Mouse (Mus musculus) MN1 (cell line): ENCODE measurements around the gene Lhcgr.
"Not testable (repeated sequence)": the region's sequence is repeated elsewhere in the genome, so short reads cannot be mapped to it uniquely, and the experiment has no call there.

Experiments used
- DNase-seq: peaks from one replicate; pipeline ENCODE4 v3.0.0-alpha.2; 2016; ENCODE audit warnings: low spot score

Gene Lhcgr

GRCm38 (mm10) chr17:88791440-88792152, at the start of gene Lhcgr:
Lhcgr (minus strand) TSS chr17:88791990.
- DNase-seq: no peak

GRCm38 (mm10) chr17:88817601-88818000, 25.8 kb upstream of the Lhcgr start:
- DNase-seq: no peak

GRCm38 (mm10) chr17:88812943-88813342, 21.2 kb upstream of the Lhcgr start:
- DNase-seq: not testable (repeated sequence)

GRCm38 (mm10) chr17:88810807-88811206, 19.0 kb upstream of the Lhcgr start:
- DNase-seq: no peak

- DNase-seq: no peak
Observed at GRCm38 (mm10) chr17:88806421-88806820, 14.6 kb upstream of the Lhcgr start.

GRCm38 (mm10) chr17:88803441-88803840, 11.7 kb upstream of the Lhcgr start:
- no peak for DNase-seq

- no peak for DNase-seq
Observed at GRCm38 (mm10) chr17:88790680-88791079, 1.1 kb downstream of the Lhcgr start.

- no peak for DNase-seq
Observed at GRCm38 (mm10) chr17:88788392-88788791, 3.4 kb downstream of the Lhcgr start.

- no peak for DNase-seq
Observed at GRCm38 (mm10) chr17:88786881-88787280, 4.9 kb downstream of the Lhcgr start.

GRCm38 (mm10) chr17:88786385-88786784, 5.4 kb downstream of the Lhcgr start:
- DNase-seq: no peak

- DNase-seq: no peak
Observed at GRCm38 (mm10) chr17:88779148-88779547, 12.6 kb downstream of the Lhcgr start.

GRCm38 (mm10) chr17:88774103-88774526, 17.7 kb downstream of the Lhcgr start:
- DNase-seq: no peak

GRCm38 (mm10) chr17:88770081-88770480, 21.7 kb downstream of the Lhcgr start:
- DNase-seq: no peak

GRCm38 (mm10) chr17:88769283-88769859, 22.4 kb downstream of the Lhcgr start:
- DNase-seq: no peak

- DNase-seq: no peak
Observed at GRCm38 (mm10) chr17:88766857-88767256, 24.9 kb downstream of the Lhcgr start.

- no peak for DNase-seq
Observed at GRCm38 (mm10) chr17:88764136-88764485, 27.7 kb downstream of the Lhcgr start.

GRCm38 (mm10) chr17:88763396-88764135, 28.2 kb downstream of the Lhcgr start:
- no peak for DNase-seq

- no peak for DNase-seq
Observed at GRCm38 (mm10) chr17:88758003-88758437, 33.8 kb downstream of the Lhcgr start.

- DNase-seq: no peak
Observed at GRCm38 (mm10) chr17:88755776-88756175, 36.0 kb downstream of the Lhcgr start.

- DNase-seq: no peak
Observed at GRCm38 (mm10) chr17:88753472-88753857, 38.3 kb downstream of the Lhcgr start.

- DNase-seq: no peak
Observed at GRCm38 (mm10) chr17:88752827-88753471, 38.8 kb downstream of the Lhcgr start.

GRCm38 (mm10) chr17:88749646-88750045, 42.1 kb downstream of the Lhcgr start:
- no peak for DNase-seq

- no peak for DNase-seq
Observed at GRCm38 (mm10) chr17:88706231-88706649, 85.5 kb downstream of the Lhcgr start.
